ENCODE assay signal across 8 mouse cellular contexts in the genomic region with DNA sequence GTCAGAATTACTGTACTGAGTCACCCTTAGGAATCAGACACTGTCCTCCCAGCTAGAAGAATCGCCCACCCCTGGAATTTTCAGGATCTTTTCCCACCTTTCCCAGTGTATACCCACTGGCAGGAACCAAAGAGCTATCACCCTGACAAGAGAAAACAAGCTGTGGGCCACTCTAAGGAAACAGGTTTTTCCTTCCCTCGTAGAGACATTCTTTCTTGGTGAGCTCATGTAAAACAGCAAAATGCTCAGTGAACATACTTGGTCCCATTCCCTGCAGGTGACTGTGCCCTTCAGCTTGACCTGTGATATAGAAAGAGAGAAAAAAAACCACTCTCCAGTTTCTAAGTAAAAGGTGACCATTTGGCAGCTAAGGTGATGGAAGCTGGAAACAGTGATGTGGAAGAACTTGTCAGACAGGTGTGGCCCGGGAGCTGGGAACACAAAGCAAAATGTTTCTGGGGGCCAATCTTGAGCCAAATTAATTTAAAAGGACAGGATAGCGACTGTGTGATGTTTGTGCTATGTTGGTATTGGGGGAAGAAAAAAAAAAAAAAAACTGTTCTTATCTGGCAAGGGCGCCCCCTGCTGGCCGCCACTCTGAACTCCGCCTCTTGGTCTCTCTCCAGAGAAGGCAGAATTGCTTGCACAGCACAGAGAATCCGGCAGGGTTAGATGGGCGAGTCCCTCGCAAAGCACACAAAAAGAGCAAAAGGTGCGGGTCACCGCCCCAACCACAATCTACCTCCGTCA.
A peak's percentile ranks its signal among the peaks of the same experiment; 100 is the strongest.
DNase-seq lines count a peak whose midpoint lies in the region; ATAC-seq and TF ChIP-seq lines count a peak whose summit lies in the region.

No protein-coding gene starts in this region.

- no peaks in the 10 kb centered on the region for H3K9me3 ChIP-seq in ES-Bruce4 (replicated peaks; ENCODE audit: control insufficient read depth, insufficient read depth, low read length, poor library complexity, severe bottlenecking)
- H3K9me3 ChIP-seq in forebrain, embryonic 13.5 days (replicated peaks): no peaks in the 10 kb centered on the region
- H3K9me3 ChIP-seq in heart, postnatal 0 days (replicated peaks; ENCODE audit: control insufficient read depth, low read length): no peaks in the 10 kb centered on the region
- H3K9me3 ChIP-seq in liver, embryonic 16.5 days (replicated peaks; ENCODE audit: control insufficient read depth, low read length): no peaks in the 10 kb centered on the region

- no peak overlapping the region for H3K9ac ChIP-seq in ES-Bruce4 (ENCODE audit: low read depth, poor library complexity, severe bottlenecking)
- H3K9ac ChIP-seq in forebrain, embryonic 13.5 days: peak overlapping the region; percentile 37; the same call in 1 of the 2 replicates
- H3K9ac ChIP-seq in heart, postnatal 0 days (replicated peaks; ENCODE audit: low read depth, low read length): peak overlapping the region; percentile 16; the same call in 1 of the 2 replicates
- no peak overlapping the region for H3K9ac ChIP-seq in liver, embryonic 16.5 days (ENCODE audit: low read depth, low read length)

- peaks cover 2% of the 10 kb centered on the region; the same call in 1 of the 2 replicates for H3K27me3 ChIP-seq in ES-Bruce4 (ENCODE audit: control insufficient read depth, insufficient read depth, low read length, poor library complexity, severe bottlenecking)
- H3K27me3 ChIP-seq in forebrain, embryonic 13.5 days: peaks cover 9% of the 10 kb centered on the region
- H3K27me3 ChIP-seq in heart, postnatal 0 days (ENCODE audit: control insufficient read depth, insufficient read depth, low read length): no peaks in the 10 kb centered on the region
- no peaks in the 10 kb centered on the region for H3K27me3 ChIP-seq in liver, embryonic 16.5 days (ENCODE audit: control insufficient read depth, insufficient read depth, low read depth, low read length)

- no peaks in the 10 kb centered on the region for H3K36me3 ChIP-seq in ES-Bruce4 (ENCODE audit: control insufficient read depth, insufficient read depth, low read length, poor library complexity, severe bottlenecking)
- no peaks in the 10 kb centered on the region for H3K36me3 ChIP-seq in forebrain, embryonic 13.5 days (ENCODE audit: poor library complexity, severe bottlenecking)
- H3K36me3 ChIP-seq in heart, postnatal 0 days (replicated peaks; ENCODE audit: control insufficient read depth, insufficient read depth, low read length): no peaks in the 10 kb centered on the region
- no peaks in the 10 kb centered on the region for H3K36me3 ChIP-seq in liver, embryonic 16.5 days (ENCODE audit: control insufficient read depth, insufficient read depth)

- no peak overlapping the region for H3K27ac ChIP-seq in ES-Bruce4 (ENCODE audit: insufficient read depth, low read length)
- no peak overlapping the region for H3K27ac ChIP-seq in forebrain, embryonic 13.5 days
- H3K27ac ChIP-seq in heart, postnatal 0 days (ENCODE audit: low read depth): peak overlapping the region; percentile 40
- H3K27ac ChIP-seq in liver, embryonic 16.5 days (ENCODE audit: low read length): no peak overlapping the region
- H3K27ac ChIP-seq in olfactory bulb, adult 2 months (ENCODE audit: insufficient read depth, low read depth, low read length): no peak overlapping the region

- peaks cover 1% of the 10 kb centered on the region for H3K4me1 ChIP-seq in ES-Bruce4 (ENCODE audit: control insufficient read depth, insufficient read depth, low read length)
- H3K4me1 ChIP-seq in forebrain, embryonic 13.5 days: peaks cover 22% of the 10 kb centered on the region
- peaks cover 16% of the 10 kb centered on the region for H3K4me1 ChIP-seq in heart, postnatal 0 days (ENCODE audit: control insufficient read depth, insufficient read depth)
- H3K4me1 ChIP-seq in liver, embryonic 16.5 days (ENCODE audit: control insufficient read depth, low read depth, low read length): no peaks in the 10 kb centered on the region
- peaks cover 2% of the 10 kb centered on the region for H3K4me1 ChIP-seq in olfactory bulb, adult 2 months (ENCODE audit: control insufficient read depth, insufficient read depth, low read length)

- peak; percentile 42 for DNase-seq in c-Kit-positive CD71-positive TER-119-positive erythroid progenitor cells, embryonic 14.5 days (ENCODE audit: low spot score)
- peak; percentile 72 for DNase-seq in heart, postnatal 0 days (ENCODE audit: low spot score)
- peak; percentile 90 to 93 for DNase-seq in kidney, postnatal 4 days
- peak; percentile 36 to 49 for DNase-seq in thymus, adult 18-20 months

- TF ChIP-seq EP300 in ES-Bruce4 (IDR thresholded peaks at IDR 0.05; ENCODE audit: insufficient read depth, low read depth, low read length): no peak
- no peak for TF ChIP-seq EP300 in heart, postnatal 0 days (IDR thresholded peaks at IDR 0.05; ENCODE audit: low read depth)

- peak; percentile 72 for TF ChIP-seq CTCF in ES-Bruce4 (IDR thresholded peaks at IDR 0.05; ENCODE audit: low read depth, low read length)
- TF ChIP-seq CTCF in heart, postnatal 0 days (IDR thresholded peaks at IDR 0.05; ENCODE audit: low read depth): peak; percentile 72
- peak; percentile 87 for TF ChIP-seq CTCF in olfactory bulb, adult 2 months (IDR thresholded peaks at IDR 0.05; ENCODE audit: insufficient read depth, low read depth, low read length)

- TF ChIP-seq POLR2A in ES-Bruce4 (IDR thresholded peaks at IDR 0.05; ENCODE audit: insufficient read depth, low read length): no peak
- no peak for TF ChIP-seq POLR2A in olfactory bulb, adult 2 months (IDR thresholded peaks at IDR 0.05; ENCODE audit: insufficient read depth, low read depth, low read length)

- peak; percentile 78 for ATAC-seq in forebrain, embryonic 13.5 days
- peak; percentile 45; the same call in 1 of the 2 replicates for ATAC-seq in heart, postnatal 0 days (ENCODE audit: insufficient read depth, low read depth)
- peak; percentile 66 for ATAC-seq in liver, embryonic 16.5 days (ENCODE audit: low read depth)

- H3K4me2 ChIP-seq in forebrain, embryonic 13.5 days: peak overlapping the region; percentile 55
- peak overlapping the region; percentile 57 for H3K4me2 ChIP-seq in heart, postnatal 0 days (ENCODE audit: low read depth, low read length)
- peak overlapping the region; percentile 31 for H3K4me2 ChIP-seq in liver, embryonic 16.5 days (ENCODE audit: low read depth, low read length)

- H3K4me3 ChIP-seq in ES-Bruce4 (ENCODE audit: low read depth, low read length): peak overlapping the region; percentile 59
- H3K4me3 ChIP-seq in forebrain, embryonic 13.5 days: peak overlapping the region; percentile 29
- H3K4me3 ChIP-seq in heart, postnatal 0 days (ENCODE audit: low read depth, low read length): peak overlapping the region; percentile 22; the same call in 1 of the 2 replicates
- peak overlapping the region; percentile 4; the same call in 1 of the 2 replicates for H3K4me3 ChIP-seq in liver, embryonic 16.5 days (ENCODE audit: low read depth, low read length)
- H3K4me3 ChIP-seq in olfactory bulb, adult 2 months (ENCODE audit: insufficient read depth, low read depth, low read length): peak overlapping the region; percentile 38

- WGBS in forebrain, embryonic 13.5 days: 17% methylated on average over 13 of the region's 13 CpGs
- WGBS in heart, postnatal 0 days: 12% methylated on average over 13 of the region's 13 CpGs
- 9% methylated on average over 13 of the region's 13 CpGs for WGBS in liver, embryonic 16.5 days (ENCODE audit: insufficient replicate concordance)
- 17% methylated on average over 13 of the region's 13 CpGs for WGBS in olfactory bulb, adult 2 months

Comparison
In these comparisons a context has a peak if more than half of its experiments do, and no peak if none do; other contexts are left out.
1. H3K4me3 ChIP-seq: peak in every context shown above with its lines; median percentile 59 in ES-Bruce4; 38 in olfactory bulb, adult 2 months; 29 in forebrain, embryonic 13.5 days; 22 in heart, postnatal 0 days; 4 in liver, embryonic 16.5 days.
2. H3K9ac ChIP-seq: peak in forebrain, embryonic 13.5 days (single experiment) and heart, postnatal 0 days (single experiment); none in ES-Bruce4 (single experiment) and liver, embryonic 16.5 days (single experiment).
3. Peak in every context shown above with its lines, with median percentiles within 50 percentile points of each other: CTCF ChIP-seq, DNase-seq, ATAC-seq and H3K4me2 ChIP-seq.